In the genomic region with DNA sequence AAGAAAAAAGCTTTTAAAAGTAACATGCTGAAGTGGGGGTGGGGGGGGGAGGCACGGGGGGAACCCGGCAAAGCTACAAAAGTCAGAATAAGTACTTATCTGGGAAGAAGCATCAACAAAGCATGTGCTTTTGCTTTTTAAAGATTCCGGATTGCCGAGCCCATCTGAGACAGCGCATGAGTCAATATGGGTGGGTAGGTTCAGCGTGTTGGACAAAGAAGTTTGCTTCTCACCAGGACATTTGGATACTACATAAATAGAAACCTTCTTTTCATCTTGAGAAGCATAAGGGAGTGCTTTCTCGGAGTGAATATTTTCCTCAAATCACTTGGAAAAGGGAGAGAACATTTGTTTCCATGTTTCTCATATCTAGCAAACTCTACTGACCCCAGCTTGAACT, we compare ENCODE assay signal across 34 mouse cellular contexts.
A peak's percentile ranks its signal among the peaks of the same experiment; 100 is the strongest.
DNase-seq lines count a peak whose midpoint lies in the region; ATAC-seq and TF ChIP-seq lines count a peak whose summit lies in the region.
"Had no signal": no experiment of that assay in that cellular context is flagged by ENCODE, and none has a peak within 500 bp of the region (broad histone marks: within the 10 kb centered on the region; RNA-seq: fewer than 3 reads in every experiment).

No protein-coding gene starts in this region.

- no peak overlapping the region for H3K9ac ChIP-seq in limb, embryonic 14.5 days (ENCODE audit: low read depth, low read length, severe bottlenecking)
- no peak overlapping the region for H3K9ac ChIP-seq in stomach, postnatal 0 days (ENCODE audit: low read length)
- H3K9ac ChIP-seq: embryonic facial prominence, embryonic 15.5 days; forebrain, embryonic 12.5 days; forebrain, postnatal 0 days; heart, embryonic 15.5 days; kidney, embryonic 15.5 days; limb, embryonic 12.5 days; liver, embryonic 13.5 days; midbrain, embryonic 12.5 days; neural tube, embryonic 13.5 days had no signal

- DNase-seq in left cerebral cortex, adult 2 months (ENCODE audit: extremely low spot score in 1 of 2, low spot score in 2 of 2), result no peak
- DNase-seq in left cerebral cortex, postnatal 14 days (ENCODE audit: low spot score in 2 of 2), result no peak
- DNase-seq in limb, embryonic 14.5 days (ENCODE audit: low spot score), result no peak
- peak; percentile 31 to 44 for DNase-seq in right cerebral cortex, postnatal 10 days (ENCODE audit: low spot score in 2 of 2)
- no peak for DNase-seq in stomach, postnatal 0 days (ENCODE audit: low spot score)
- no peak for DNase-seq in cerebellum, postnatal 4 days (ENCODE audit: low spot score in 2 of 2)
- no peak for DNase-seq in natural killer cell, adult 2 months (ENCODE audit: low spot score in 2 of 2)
- DNase-seq: adrenal gland, adult 2 months; adrenal gland, postnatal 36 days; B cell, adult 2 months; cerebellum, adult 2 months; cerebellum, postnatal 14 days; forebrain, postnatal 0 days; gastrocnemius, postnatal 14 days; kidney, adult 18-20 months; kidney, postnatal 36 days; layer of hippocampus, postnatal 36 days; liver, embryonic 13.5 days; lung, adult 18-20 months; lung, postnatal 4 days had no signal

- H3K4me3 ChIP-seq in left cerebral cortex, adult 2 months, result no peak overlapping the region
- no peak overlapping the region for H3K4me3 ChIP-seq in limb, embryonic 14.5 days (replicated peaks; ENCODE audit: low read length)
- H3K4me3 ChIP-seq in stomach, postnatal 0 days (ENCODE audit: low read depth, low read length), result no peak overlapping the region
- H3K4me3 ChIP-seq: embryonic facial prominence, embryonic 10.5 days; embryonic facial prominence, embryonic 15.5 days; forebrain, embryonic 12.5 days; heart, embryonic 10.5 days; heart, embryonic 15.5 days; kidney, embryonic 15.5 days; layer of hippocampus, adult 2 months; limb, embryonic 12.5 days; liver, embryonic 13.5 days; megakaryocyte, embryonic 14.5 days; midbrain, embryonic 12.5 days; myocyte; neural tube, embryonic 13.5 days had no signal

- H3K27ac ChIP-seq in left cerebral cortex, adult 2 months, result peak overlapping the region; percentile 37; the same call in 1 of the 2 replicates
- 0 out of 2 replicates have a peak overlapping the region, but pooled peaks have one; percentile 13 for H3K27ac ChIP-seq in limb, embryonic 14.5 days (replicated peaks; ENCODE audit: low read depth, low read length)
- peak overlapping the region; percentile 49 for H3K27ac ChIP-seq in stomach, postnatal 0 days (replicated peaks)
- H3K27ac ChIP-seq: embryonic facial prominence, embryonic 10.5 days; embryonic facial prominence, embryonic 15.5 days; forebrain, embryonic 12.5 days; heart, embryonic 10.5 days; heart, embryonic 15.5 days; kidney, embryonic 15.5 days; layer of hippocampus, adult 2 months; limb, embryonic 12.5 days; liver, embryonic 13.5 days; midbrain, embryonic 12.5 days; neural tube, embryonic 13.5 days had no signal

- H3K4me2 ChIP-seq in limb, embryonic 14.5 days (replicated peaks; ENCODE audit: low read depth, low read length, severe bottlenecking), result no peak overlapping the region
- no peak overlapping the region for H3K4me2 ChIP-seq in stomach, postnatal 0 days (replicated peaks; ENCODE audit: low read depth)
- H3K4me2 ChIP-seq: embryonic facial prominence, embryonic 15.5 days; forebrain, embryonic 12.5 days; heart, embryonic 15.5 days; kidney, embryonic 15.5 days; limb, embryonic 12.5 days; liver, embryonic 13.5 days; midbrain, embryonic 12.5 days; neural tube, embryonic 13.5 days had no signal

- no peak for TF ChIP-seq EP300 in stomach, postnatal 0 days (optimal IDR thresholded peaks at IDR 0.05)

- TF ChIP-seq POLR2A in limb, embryonic 14.5 days (IDR thresholded peaks at IDR 0.05; ENCODE audit: borderline replicate concordance, extremely low read depth, insufficient read depth, insufficient read length), result no peak

- H3K4me1 ChIP-seq in limb, embryonic 14.5 days (ENCODE audit: control insufficient read depth, insufficient read depth, low read length), result peaks cover 13% of the 10 kb centered on the region
- H3K4me1 ChIP-seq in stomach, postnatal 0 days (replicated peaks; ENCODE audit: control insufficient read depth, insufficient read depth), result no peaks in the 10 kb centered on the region
- H3K4me1 ChIP-seq: embryonic facial prominence, embryonic 10.5 days; embryonic facial prominence, embryonic 15.5 days; heart, embryonic 10.5 days; heart, embryonic 15.5 days; liver, embryonic 13.5 days; megakaryocyte, embryonic 14.5 days; midbrain, embryonic 12.5 days; neural tube, embryonic 13.5 days had no signal

- intact Hi-C loops in left cerebral cortex, adult 2 months (cut with DNase I), result loop anchor here (2.0 kb wide), 1 partner anchor 32 kb away; no protein-coding TSS in a partner anchor
- intact Hi-C loops in left cerebral cortex, postnatal 14 days (cut with DNase I), result loop anchor here (5.0 to 10.0 kb wide), 2 partner anchors 70 to 568 kb away; no protein-coding TSS in a partner anchor

- H3K36me3 ChIP-seq in limb, embryonic 14.5 days (ENCODE audit: control insufficient read depth, insufficient read depth, low read length), result no peaks in the 10 kb centered on the region
- H3K36me3 ChIP-seq in stomach, postnatal 0 days (ENCODE audit: control insufficient read depth, insufficient read depth, low read length), result no peaks in the 10 kb centered on the region
- H3K36me3 ChIP-seq: embryonic facial prominence, embryonic 10.5 days; embryonic facial prominence, embryonic 15.5 days; forebrain, embryonic 12.5 days; heart, embryonic 10.5 days; heart, embryonic 15.5 days; kidney, embryonic 15.5 days; limb, embryonic 12.5 days; liver, embryonic 13.5 days; midbrain, embryonic 12.5 days; neural tube, embryonic 13.5 days had no signal

- TF ChIP-seq CTCF in left cerebral cortex, adult 2 months (IDR thresholded peaks at IDR 0.05), result no peak
- no peak for TF ChIP-seq CTCF in stomach, postnatal 0 days (IDR thresholded peaks at IDR 0.05; ENCODE audit: low read depth)

- WGBS in limb, embryonic 14.5 days, result 60% methylated on average over 7 of the region's 7 CpGs
- 55% methylated on average over 7 of the region's 7 CpGs for WGBS in stomach, postnatal 0 days

- H3K27me3 ChIP-seq in limb, embryonic 14.5 days (ENCODE audit: control insufficient read depth, insufficient read depth, low read length), result no peaks in the 10 kb centered on the region
- H3K27me3 ChIP-seq in stomach, postnatal 0 days (ENCODE audit: control insufficient read depth, insufficient read depth, low read length), result no peaks in the 10 kb centered on the region
- H3K27me3 ChIP-seq: embryonic facial prominence, embryonic 15.5 days; heart, embryonic 15.5 days; kidney, embryonic 15.5 days; limb, embryonic 12.5 days; liver, embryonic 13.5 days; megakaryocyte, embryonic 14.5 days; midbrain, embryonic 12.5 days; neural tube, embryonic 13.5 days had no signal

- ATAC-seq in limb, embryonic 14.5 days (ENCODE audit: low FRiP score, low read depth), result no peak
- ATAC-seq in stomach, postnatal 0 days (ENCODE audit: low FRiP score, low TSS enrichment), result no peak
- ATAC-seq: forebrain, postnatal 0 days; hindbrain, embryonic 16.5 days; lung, postnatal 0 days had no signal

- no peaks in the 10 kb centered on the region for H3K9me3 ChIP-seq in limb, embryonic 14.5 days (ENCODE audit: control insufficient read depth, low read length)
- no peaks in the 10 kb centered on the region for H3K9me3 ChIP-seq in stomach, postnatal 0 days (ENCODE audit: control insufficient read depth, low read length)
- H3K9me3 ChIP-seq: embryonic facial prominence, embryonic 10.5 days; embryonic facial prominence, embryonic 15.5 days; forebrain, embryonic 12.5 days; heart, embryonic 10.5 days; heart, embryonic 15.5 days; kidney, embryonic 15.5 days; limb, embryonic 12.5 days; liver, embryonic 13.5 days; midbrain, embryonic 12.5 days; neural tube, embryonic 13.5 days had no signal

Comparison
In these comparisons a context has a peak if more than half of its experiments do, and no peak if none do; other contexts are left out.
1. DNase-seq: peak in right cerebral cortex, postnatal 10 days (2 of 2); none in left cerebral cortex, adult 2 months (0 of 2), left cerebral cortex, postnatal 14 days (0 of 2), limb, embryonic 14.5 days (single experiment), stomach, postnatal 0 days (single experiment), cerebellum, postnatal 4 days (0 of 2) and natural killer cell, adult 2 months (0 of 2).
2. Peak in every context shown above with its lines, with median percentiles within 50 percentile points of each other: H3K27ac ChIP-seq.